ENCODE assay signal across 13 mouse cellular contexts in the genomic region with DNA sequence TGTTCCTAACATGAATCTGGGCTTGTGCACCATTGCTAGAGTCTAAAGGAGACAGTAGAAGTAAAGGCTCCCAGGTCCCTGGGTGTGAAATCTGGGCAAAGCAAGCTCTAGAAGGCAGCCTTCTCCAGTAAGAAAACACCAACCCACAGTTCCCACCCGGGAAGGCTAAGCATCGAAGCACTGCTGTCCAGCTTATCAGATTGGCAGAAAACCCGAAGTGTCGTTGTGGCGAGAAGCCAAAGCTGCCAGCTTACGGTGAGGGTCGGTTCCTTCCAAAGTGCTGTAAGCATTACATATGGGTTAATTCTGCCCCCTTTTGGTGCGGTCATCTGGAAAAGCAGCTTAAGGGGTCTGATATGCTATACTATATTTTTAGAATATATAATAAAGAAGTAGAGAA. TPM values are rescaled to one million over a fixed set of nuclear protein-coding genes. Genes with fewer than 3 reads are reported as not detected.
DNase-seq lines count a peak whose midpoint lies in the region; ATAC-seq and TF ChIP-seq lines count a peak whose summit lies in the region.
"Had no signal": no experiment of that assay in that cellular context is flagged by ENCODE, and none has a peak within 500 bp of the region (broad histone marks: within the 10 kb centered on the region; RNA-seq: fewer than 3 reads in every experiment).

No protein-coding gene starts in this region.

- no peak overlapping the region for H3K27ac ChIP-seq in forebrain, embryonic 14.5 days (ENCODE audit: low read depth, low read length)
- no peak overlapping the region for H3K27ac ChIP-seq in forebrain, embryonic 16.5 days (ENCODE audit: low read length)
- H3K27ac ChIP-seq in midbrain, postnatal 0 days (ENCODE audit: low read depth, low read length): no peak overlapping the region
- H3K27ac ChIP-seq in midbrain, embryonic 16.5 days (ENCODE audit: low read length): no peak overlapping the region
- H3K27ac ChIP-seq in heart, embryonic 13.5 days (replicated peaks): peak overlapping the region; percentile 86
- H3K27ac ChIP-seq: forebrain, embryonic 10.5 days; liver, embryonic 15.5 days had no signal

- WGBS in forebrain, embryonic 14.5 days: 62% methylated on average over 8 of the region's 8 CpGs
- 51% methylated on average over 8 of the region's 8 CpGs for WGBS in forebrain, embryonic 16.5 days
- WGBS in midbrain, postnatal 0 days: 49% methylated on average over 8 of the region's 8 CpGs
- 54% methylated on average over 8 of the region's 8 CpGs for WGBS in midbrain, embryonic 16.5 days
- WGBS in heart, embryonic 13.5 days: 12% methylated on average over 8 of the region's 8 CpGs

- no peaks in the 10 kb centered on the region for H3K9me3 ChIP-seq in forebrain, embryonic 14.5 days (replicated peaks; ENCODE audit: control insufficient read depth, low read length)
- H3K9me3 ChIP-seq in forebrain, embryonic 16.5 days (ENCODE audit: control insufficient read depth, low read length): no peaks in the 10 kb centered on the region
- H3K9me3 ChIP-seq in midbrain, postnatal 0 days (ENCODE audit: low read length): no peaks in the 10 kb centered on the region
- no peaks in the 10 kb centered on the region for H3K9me3 ChIP-seq in midbrain, embryonic 16.5 days (replicated peaks; ENCODE audit: control insufficient read depth, low read length, poor library complexity, severe bottlenecking)
- no peaks in the 10 kb centered on the region for H3K9me3 ChIP-seq in heart, embryonic 13.5 days
- H3K9me3 ChIP-seq: forebrain, embryonic 10.5 days; liver, embryonic 15.5 days had no signal

- TF ChIP-seq CTCF in midbrain, postnatal 0 days (IDR thresholded peaks at IDR 0.05): no peak

- H3K36me3 ChIP-seq in forebrain, embryonic 14.5 days (ENCODE audit: control insufficient read depth, insufficient read depth, low read length): no peaks in the 10 kb centered on the region
- H3K36me3 ChIP-seq in forebrain, embryonic 16.5 days (ENCODE audit: control insufficient read depth, insufficient read depth): no peaks in the 10 kb centered on the region
- no peaks in the 10 kb centered on the region for H3K36me3 ChIP-seq in midbrain, postnatal 0 days (ENCODE audit: insufficient read depth, low read length)
- H3K36me3 ChIP-seq in midbrain, embryonic 16.5 days (ENCODE audit: control insufficient read depth, insufficient read depth, low read length): no peaks in the 10 kb centered on the region
- H3K36me3 ChIP-seq in heart, embryonic 13.5 days: peaks cover 16% of the 10 kb centered on the region
- H3K36me3 ChIP-seq: forebrain, embryonic 10.5 days; liver, embryonic 15.5 days had no signal

- no peaks in the 10 kb centered on the region for H3K27me3 ChIP-seq in forebrain, embryonic 14.5 days (replicated peaks; ENCODE audit: control insufficient read depth, insufficient read depth, low read length)
- no peaks in the 10 kb centered on the region for H3K27me3 ChIP-seq in forebrain, embryonic 16.5 days (replicated peaks; ENCODE audit: control insufficient read depth, insufficient read depth, low read length)
- H3K27me3 ChIP-seq in midbrain, postnatal 0 days (ENCODE audit: insufficient read depth, low read length): no peaks in the 10 kb centered on the region
- no peaks in the 10 kb centered on the region for H3K27me3 ChIP-seq in midbrain, embryonic 16.5 days (ENCODE audit: control insufficient read depth, insufficient read depth, low read depth, low read length)
- no peaks in the 10 kb centered on the region for H3K27me3 ChIP-seq in heart, embryonic 13.5 days (replicated peaks)
- H3K27me3 ChIP-seq: liver, embryonic 15.5 days had no signal

- H3K4me2 ChIP-seq in forebrain, embryonic 14.5 days (ENCODE audit: low read length): no peak overlapping the region
- no peak overlapping the region for H3K4me2 ChIP-seq in forebrain, embryonic 16.5 days (ENCODE audit: low read length)
- H3K4me2 ChIP-seq in midbrain, postnatal 0 days (ENCODE audit: low read depth, low read length, poor library complexity, severe bottlenecking): no peak overlapping the region
- H3K4me2 ChIP-seq in midbrain, embryonic 16.5 days (ENCODE audit: low read length): no peak overlapping the region
- peak overlapping the region; percentile 46 for H3K4me2 ChIP-seq in heart, embryonic 13.5 days
- H3K4me2 ChIP-seq: liver, embryonic 15.5 days had no signal

- peak; percentile 33 for DNase-seq in forebrain, embryonic 14.5 days (ENCODE audit: low spot score)
- peak; percentile 28 for DNase-seq in midbrain, postnatal 0 days (ENCODE audit: low spot score)
- peak; percentile 72 for DNase-seq in lung, postnatal 36 days
- no peak for DNase-seq in cerebellum, adult 11-12 months
- DNase-seq: thymus, postnatal 25 days had no signal

- H3K4me3 ChIP-seq in forebrain, embryonic 14.5 days (ENCODE audit: low read depth, low read length): no peak overlapping the region
- H3K4me3 ChIP-seq in forebrain, embryonic 16.5 days (replicated peaks; ENCODE audit: low read length): no peak overlapping the region
- no peak overlapping the region for H3K4me3 ChIP-seq in midbrain, postnatal 0 days (ENCODE audit: low read depth, low read length)
- H3K4me3 ChIP-seq in midbrain, embryonic 16.5 days (ENCODE audit: low read depth, low read length): no peak overlapping the region
- H3K4me3 ChIP-seq in heart, embryonic 13.5 days: no peak overlapping the region
- H3K4me3 ChIP-seq: forebrain, embryonic 10.5 days; liver, embryonic 15.5 days had no signal

- no peaks in the 10 kb centered on the region for H3K4me1 ChIP-seq in forebrain, embryonic 14.5 days (ENCODE audit: control insufficient read depth, insufficient read depth, low read length)
- no peaks in the 10 kb centered on the region for H3K4me1 ChIP-seq in forebrain, embryonic 16.5 days (replicated peaks; ENCODE audit: control insufficient read depth, insufficient read depth, low read length)
- H3K4me1 ChIP-seq in midbrain, postnatal 0 days (ENCODE audit: insufficient read depth, low read length): peaks cover 2% of the 10 kb centered on the region; the same call in 1 of the 2 replicates
- no peaks in the 10 kb centered on the region for H3K4me1 ChIP-seq in midbrain, embryonic 16.5 days (ENCODE audit: control insufficient read depth, insufficient read depth, low read length)
- peaks cover 98% of the 10 kb centered on the region for H3K4me1 ChIP-seq in heart, embryonic 13.5 days

- ATAC-seq in forebrain, embryonic 14.5 days: no peak
- no peak for ATAC-seq in forebrain, embryonic 16.5 days
- no peak for ATAC-seq in midbrain, postnatal 0 days (ENCODE audit: low FRiP score)
- ATAC-seq in midbrain, embryonic 16.5 days: no peak
- ATAC-seq in heart, embryonic 13.5 days (ENCODE audit: extremely low read depth, insufficient number of reproducible peaks, low FRiP score, low TSS enrichment): no peak
- ATAC-seq in erythroid progenitor cell, adult 5-6 weeks (replicated peaks; ENCODE audit: low FRiP score, poor library complexity, severe bottlenecking): no peak
- ATAC-seq: inflammation-experienced regulatory T-cells, adult 6 months had no signal

- H3K9ac ChIP-seq in forebrain, embryonic 14.5 days (ENCODE audit: low read length): no peak overlapping the region
- H3K9ac ChIP-seq in forebrain, embryonic 16.5 days (replicated peaks; ENCODE audit: low read depth, low read length): no peak overlapping the region
- H3K9ac ChIP-seq in midbrain, postnatal 0 days (replicated peaks; ENCODE audit: low read length, poor library complexity, severe bottlenecking): no peak overlapping the region
- no peak overlapping the region for H3K9ac ChIP-seq in midbrain, embryonic 16.5 days (ENCODE audit: low read depth, low read length)
- H3K9ac ChIP-seq in heart, embryonic 13.5 days: peak overlapping the region; percentile 44
- H3K9ac ChIP-seq: liver, embryonic 15.5 days had no signal

RNA-seq across cellular contexts. Expression of a gene that starts 22.6 kb away (rescaled TPM):
- 3.3 and 4.4 TPM in 2 replicates for polyA plus RNA-seq in forebrain, embryonic 14.5 days (2014; fragmentation: Nextera tagmentation; extraction: Ambion mirVana)
- polyA plus RNA-seq in forebrain, embryonic 16.5 days (2015; fragmentation: Nextera tagmentation; extraction: Ambion mirVana): 8.3 and 9.9 TPM in 2 replicates
- total RNA-seq in midbrain, postnatal 0 days (2014; rRNA removed): 7.6 and 7.9 TPM in 2 replicates
- 8.0 and 9.1 TPM in 2 replicates for polyA plus RNA-seq in midbrain, postnatal 0 days (2015; fragmentation: Nextera tagmentation; extraction: Ambion mirVana)
- 7.8 and 7.9 TPM in 2 replicates for polyA plus RNA-seq in midbrain, embryonic 16.5 days (2015; fragmentation: Nextera tagmentation; extraction: Ambion mirVana)
- polyA plus RNA-seq in heart, embryonic 13.5 days (2015; fragmentation: Nextera tagmentation; extraction: Ambion mirVana): 83.9 and 95.4 TPM in 2 replicates
- total RNA-seq in erythroid progenitor cell, adult 5-6 weeks (2015; ENCODE audit: low replicate concordance): 8.8 and 9.4 TPM in 2 replicates
- total RNA-seq in erythroid progenitor cell, adult 5-6 weeks (2017; ENCODE audit: low replicate concordance): 19.9 and 23.1 TPM in 2 replicates

RNA-seq across cellular contexts. Expression of a gene that starts 52.6 kb away (rescaled TPM):
- 159 and 160 TPM in 2 replicates for polyA plus RNA-seq in forebrain, embryonic 14.5 days (2014; fragmentation: Nextera tagmentation; extraction: Ambion mirVana)
- 138 and 145 TPM in 2 replicates for polyA plus RNA-seq in forebrain, embryonic 16.5 days (2015; fragmentation: Nextera tagmentation; extraction: Ambion mirVana)
- 29.7 and 38.2 TPM in 2 replicates for total RNA-seq in midbrain, postnatal 0 days (2014; rRNA removed)
- polyA plus RNA-seq in midbrain, postnatal 0 days (2015; fragmentation: Nextera tagmentation; extraction: Ambion mirVana): 138 and 146 TPM in 2 replicates
- 150 and 155 TPM in 2 replicates for polyA plus RNA-seq in midbrain, embryonic 16.5 days (2015; fragmentation: Nextera tagmentation; extraction: Ambion mirVana)
- 106 and 116 TPM in 2 replicates for polyA plus RNA-seq in heart, embryonic 13.5 days (2015; fragmentation: Nextera tagmentation; extraction: Ambion mirVana)
- total RNA-seq in erythroid progenitor cell, adult 5-6 weeks (2015; ENCODE audit: low replicate concordance): 2.9 and 31.0 TPM in 2 replicates
- total RNA-seq in erythroid progenitor cell, adult 5-6 weeks (2017; ENCODE audit: low replicate concordance): 3.0 TPM in 1 of 2 replicates, not detected in the other
- total RNA-seq: neutrophil, adult 5-6 weeks had no signal
